Mouse (Mus musculus): ENCODE data around the gene Ext2. TPM values are rescaled to one million over a fixed set of nuclear protein-coding genes. Genes with fewer than 3 reads are reported as not detected.

Gene Ext2
- polyA plus RNA-seq, 1 experiment from 2014 or later, result 69.7 TPM

DNA sequence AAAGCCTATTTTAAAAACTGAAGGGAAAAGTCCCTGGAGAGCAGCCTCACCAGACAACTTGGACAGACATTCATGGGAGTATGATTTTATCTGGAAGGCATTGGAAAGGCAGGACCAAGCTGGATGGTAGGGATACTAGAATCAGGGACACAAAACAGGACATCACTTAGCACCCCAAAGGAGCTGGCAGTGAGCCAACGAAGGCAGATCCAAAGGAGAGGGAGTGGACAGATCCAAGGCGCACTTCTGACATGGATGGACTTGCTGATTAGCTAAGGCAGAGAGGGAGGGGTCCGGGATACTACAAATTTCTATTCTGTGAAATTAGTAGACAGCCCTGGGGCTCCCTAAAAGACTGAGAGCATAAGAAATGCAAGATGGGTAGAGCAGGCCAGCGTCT, 16.8 kb downstream of the Ext2 start:
- Histone ChIP-seq H3K36me3 (peaks cover 70% of the 10 kb centered on the region), H3K27ac (replicated peaks) (no peak overlapping the region), H3K27me3 (replicated peaks) (no peaks in the 10 kb centered on the region), H3K4me3 (replicated peaks) (no peak overlapping the region), H3K9ac (replicated peaks) (no peak overlapping the region), H3K4me1 (no peaks in the 10 kb centered on the region), H3K4me2 (no peak overlapping the region), H3K9me3 (replicated peaks) (no peaks in the 10 kb centered on the region)
- 90% methylated on average over 4 of the region's 4 CpGs for whole genome bisulfite sequencing
- no peak for ATAC-seq (ENCODE audit: low FRiP score)

DNA sequence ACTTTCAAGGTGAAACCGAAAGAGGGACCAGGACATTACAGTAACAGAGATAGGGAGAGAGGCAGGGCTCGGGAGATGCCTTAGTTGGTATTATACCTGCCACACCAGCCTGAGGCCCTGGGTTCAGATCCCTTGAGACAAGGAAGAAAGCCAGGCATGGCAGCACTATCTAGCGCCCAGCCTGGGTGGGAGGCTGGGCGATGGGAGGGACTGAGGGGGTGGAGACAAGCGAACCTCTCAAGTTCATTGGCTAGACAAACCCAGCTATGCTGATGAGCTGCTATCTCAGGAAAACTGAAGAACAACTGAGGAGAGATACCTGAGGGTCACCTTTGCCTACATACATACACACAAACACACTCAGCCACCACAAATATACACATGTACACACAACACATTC, 17.3 kb downstream of the Ext2 start:
- H3K4me2 ChIP-seq, result no peak overlapping the region
- H3K27ac ChIP-seq (replicated peaks), result no peak overlapping the region
- H3K36me3 ChIP-seq, result peaks cover 70% of the 10 kb centered on the region
- no peaks in the 10 kb centered on the region for H3K27me3 ChIP-seq (replicated peaks)
- no peak overlapping the region for H3K9ac ChIP-seq (replicated peaks)
- H3K4me1 ChIP-seq, result no peaks in the 10 kb centered on the region
- no peak for ATAC-seq (ENCODE audit: low FRiP score)
- 79% methylated on average over 5 of the region's 5 CpGs for WGBS
- no peaks in the 10 kb centered on the region for H3K9me3 ChIP-seq (replicated peaks)
- no peak overlapping the region for H3K4me3 ChIP-seq (replicated peaks)

DNA sequence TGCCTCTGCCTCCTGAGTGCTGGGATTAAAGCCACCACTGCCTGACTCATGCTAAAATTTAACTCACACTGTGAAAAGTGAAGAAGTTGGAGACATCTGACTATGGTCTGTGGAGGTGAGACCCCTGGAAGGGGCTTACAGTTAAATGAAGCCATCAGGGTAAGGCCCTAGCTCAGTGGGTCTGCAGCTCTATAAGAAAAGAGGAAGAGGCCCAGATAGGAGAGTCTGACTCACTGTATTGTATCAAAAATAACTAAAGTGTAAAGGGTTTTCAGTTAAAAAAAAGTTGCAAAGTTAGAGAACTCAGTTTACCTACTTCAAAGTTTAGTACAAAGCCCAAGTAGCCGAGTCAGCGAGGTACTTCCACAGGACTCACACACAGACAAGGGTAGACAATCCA, 19.4 kb downstream of the Ext2 start:
- Histone ChIP-seq H3K27me3 (replicated peaks) (no peaks in the 10 kb centered on the region), H3K9ac (replicated peaks) (no peak overlapping the region), H3K36me3 (peaks cover 61% of the 10 kb centered on the region), H3K4me3 (replicated peaks) (no peak overlapping the region), H3K4me2 (no peak overlapping the region), H3K27ac (replicated peaks) (no peak overlapping the region), H3K9me3 (replicated peaks) (no peaks in the 10 kb centered on the region), H3K4me1 (no peaks in the 10 kb centered on the region)
- 95% methylated on average over 2 of the region's 2 CpGs for WGBS
- no peak for ATAC-seq (ENCODE audit: low FRiP score)

DNA sequence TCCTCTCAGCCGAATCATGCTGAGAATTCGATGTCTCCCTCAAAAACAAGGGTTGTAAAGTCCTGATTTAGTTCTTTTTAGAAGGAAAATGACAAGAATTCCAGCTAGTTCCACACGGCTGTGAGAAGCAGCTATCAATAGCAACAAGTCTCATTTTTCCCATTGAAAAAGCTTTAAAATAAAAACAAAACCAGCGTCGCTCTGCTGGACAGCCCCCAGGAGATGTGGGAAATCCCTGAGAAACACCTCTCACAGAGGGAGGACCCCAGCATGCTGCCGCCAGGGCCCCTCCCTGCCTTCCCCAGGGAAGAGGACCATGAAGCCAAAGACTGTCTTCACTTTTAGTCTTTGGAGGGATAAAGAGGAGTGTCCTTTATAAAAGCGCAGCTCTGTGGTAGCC, 21.3 kb downstream of the Ext2 start:
- Histone ChIP-seq H3K36me3 (peaks cover 63% of the 10 kb centered on the region), H3K27ac (replicated peaks) (no peak overlapping the region), H3K4me3 (replicated peaks) (no peak overlapping the region), H3K9me3 (replicated peaks) (no peaks in the 10 kb centered on the region), H3K4me2 (no peak overlapping the region), H3K9ac (replicated peaks) (no peak overlapping the region), H3K4me1 (no peaks in the 10 kb centered on the region; the same call in 1 of the 2 replicates), H3K27me3 (replicated peaks) (no peaks in the 10 kb centered on the region)
- 82% methylated on average over 7 of the region's 7 CpGs for WGBS
- ATAC-seq (ENCODE audit: low FRiP score), result no peak

DNA sequence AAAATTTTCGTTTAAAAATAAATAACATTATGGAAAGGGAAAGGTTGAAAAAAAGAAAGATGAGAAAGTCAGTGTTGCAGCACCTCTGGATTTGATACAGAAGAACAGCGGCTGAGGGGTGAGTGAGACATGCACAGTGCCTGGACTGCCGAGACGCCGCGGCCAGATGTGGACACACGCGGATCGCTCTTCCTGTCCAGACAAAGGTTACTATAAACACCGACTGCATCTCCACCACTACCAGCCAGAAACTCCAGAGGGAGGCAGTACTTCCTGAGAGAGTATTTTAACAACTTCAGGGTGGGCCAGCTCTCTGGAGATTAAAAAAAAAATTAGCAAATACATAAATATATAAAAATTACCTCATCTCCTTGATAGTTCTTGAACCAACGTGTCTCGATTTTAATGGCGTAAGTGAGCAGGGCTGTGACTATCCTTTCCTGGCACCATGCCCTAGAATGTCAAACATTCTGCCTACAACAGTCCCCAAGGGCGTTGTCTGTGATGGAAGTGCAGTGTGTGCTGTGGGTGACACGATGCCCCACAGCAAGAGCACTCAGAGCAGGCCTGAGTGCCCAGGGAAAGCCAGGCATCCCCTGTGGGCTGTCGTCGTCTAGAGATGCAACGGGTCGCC, 25.1 kb downstream of the Ext2 start:
- Histone ChIP-seq H3K27me3 (replicated peaks) (no peaks in the 10 kb centered on the region), H3K36me3 (peaks cover 66% of the 10 kb centered on the region), H3K4me2 (no peak overlapping the region), H3K9me3 (replicated peaks) (no peaks in the 10 kb centered on the region), H3K27ac (replicated peaks) (no peak overlapping the region), H3K9ac (replicated peaks) (no peak overlapping the region), H3K4me1 (no peaks in the 10 kb centered on the region; the same call in 1 of the 2 replicates), H3K4me3 (replicated peaks) (no peak overlapping the region)
- no peak for ATAC-seq (ENCODE audit: low FRiP score)
- 82% methylated on average over 19 of the region's 19 CpGs for WGBS

DNA sequence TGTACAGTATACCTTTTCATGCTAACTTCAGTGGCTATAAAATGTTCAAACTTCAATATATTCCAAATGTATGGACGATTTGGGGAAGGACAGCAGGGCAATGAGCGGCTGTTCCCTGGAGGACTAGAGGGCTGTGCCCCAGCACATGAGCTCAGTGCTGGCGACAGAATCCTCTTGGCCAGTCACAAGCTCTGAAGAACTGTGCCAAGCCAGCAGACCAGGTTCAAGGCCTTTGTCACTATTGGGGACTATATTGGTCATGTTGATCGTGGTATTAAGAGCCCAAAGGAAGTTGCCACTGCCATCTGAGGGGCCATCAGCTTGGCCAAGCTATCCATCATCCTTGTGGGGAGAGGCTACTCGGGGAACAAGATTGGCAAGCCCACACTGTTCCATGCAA, 28.0 kb downstream of the Ext2 start:
- Histone ChIP-seq H3K9me3 (replicated peaks) (no peaks in the 10 kb centered on the region), H3K9ac (replicated peaks) (no peak overlapping the region), H3K4me2 (no peak overlapping the region), H3K4me3 (replicated peaks) (no peak overlapping the region), H3K27me3 (replicated peaks) (no peaks in the 10 kb centered on the region), H3K4me1 (peaks cover 5% of the 10 kb centered on the region), H3K36me3 (peaks cover 59% of the 10 kb centered on the region), H3K27ac (replicated peaks) (no peak overlapping the region)
- ATAC-seq (ENCODE audit: low FRiP score), result no peak
- 93% methylated on average over 5 of the region's 5 CpGs for WGBS

DNA sequence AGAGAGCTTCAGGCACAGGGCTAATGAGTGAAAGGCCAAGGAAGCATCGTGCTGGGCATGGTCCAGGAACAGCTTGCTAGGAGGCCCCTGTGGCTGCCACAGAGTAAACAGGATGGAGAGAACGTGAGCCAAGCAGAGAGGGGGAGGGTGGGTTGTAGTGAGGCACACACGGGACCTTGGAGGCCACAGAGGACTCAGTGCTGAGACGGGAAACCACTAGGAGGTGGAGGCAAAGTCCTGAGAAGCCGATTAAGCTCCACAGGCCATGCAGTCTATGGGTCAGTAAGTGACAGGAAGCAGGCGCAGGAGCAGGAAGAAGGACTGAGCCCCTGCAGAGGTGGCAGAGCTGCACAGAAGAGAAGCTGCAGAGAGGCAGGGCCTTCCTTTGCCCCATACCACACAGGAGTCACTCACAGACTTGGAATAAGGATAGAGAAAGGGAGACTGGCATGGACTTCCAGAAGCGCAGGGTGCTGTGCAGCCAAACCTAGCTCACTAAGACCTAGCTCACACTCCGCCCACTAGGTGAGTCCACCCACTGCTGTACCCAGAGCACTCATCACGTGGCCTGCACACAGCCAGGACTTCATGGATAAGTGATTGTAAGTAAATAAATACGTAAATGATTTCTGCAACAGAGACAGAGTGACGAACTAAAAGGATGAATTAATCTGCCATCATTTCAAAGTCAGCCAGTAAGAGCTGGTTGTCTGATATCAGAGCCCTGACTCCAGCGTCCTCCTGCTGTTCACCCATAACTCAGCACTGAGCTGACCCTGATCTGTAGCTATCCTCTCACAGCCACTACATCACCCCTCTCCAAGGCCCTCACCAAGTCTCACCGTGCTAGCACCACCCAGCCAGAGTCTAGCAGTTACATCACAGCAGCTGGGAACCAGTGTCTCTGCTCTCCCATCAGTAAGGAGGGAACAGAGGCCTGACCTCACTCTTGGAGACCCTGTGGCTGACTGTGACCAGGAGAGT, 30.6 kb downstream of the Ext2 start:
- Histone ChIP-seq H3K27me3 (replicated peaks) (no peaks in the 10 kb centered on the region), H3K9me3 (replicated peaks) (no peaks in the 10 kb centered on the region), H3K9ac (replicated peaks) (no peak overlapping the region), H3K27ac (replicated peaks) (no peak overlapping the region; the same call in 1 of the 2 replicates), H3K4me2 (no peak overlapping the region), H3K36me3 (peaks cover 58% of the 10 kb centered on the region), H3K4me3 (replicated peaks) (no peak overlapping the region), H3K4me1 (peaks cover 5% of the 10 kb centered on the region)
- no peak for ATAC-seq (ENCODE audit: low FRiP score)
- WGBS, result 61% methylated on average over 13 of the region's 13 CpGs

DNA sequence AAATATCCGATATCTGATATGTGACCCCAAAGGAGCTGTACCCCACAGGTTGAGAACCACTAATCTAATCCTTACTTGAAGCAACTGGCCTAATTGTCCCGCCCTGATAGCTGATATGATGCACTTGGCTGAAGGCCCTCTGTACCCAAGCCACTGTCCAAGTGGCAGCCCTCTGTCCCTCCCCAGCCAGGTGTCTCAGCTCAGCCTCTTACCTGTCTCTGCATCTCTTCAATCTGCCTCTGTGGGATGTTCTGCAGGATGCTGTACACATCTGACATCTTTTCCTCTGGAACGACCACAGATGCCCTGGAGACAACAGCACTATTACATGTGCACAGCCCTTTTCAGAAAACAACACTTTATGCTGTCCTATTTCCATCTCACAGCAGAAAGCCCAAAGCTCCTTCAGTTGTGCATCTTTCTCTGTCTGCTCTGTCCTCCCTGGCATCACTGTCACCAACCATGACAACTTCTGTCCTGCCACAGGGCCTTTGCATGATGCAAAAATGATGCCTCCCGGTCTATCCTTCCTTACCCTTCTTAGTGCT, 31.5 kb downstream of the Ext2 start:
- Histone ChIP-seq H3K4me2 (no peak overlapping the region), H3K9me3 (replicated peaks) (no peaks in the 10 kb centered on the region), H3K36me3 (peaks cover 50% of the 10 kb centered on the region), H3K9ac (replicated peaks) (no peak overlapping the region), H3K27me3 (replicated peaks) (no peaks in the 10 kb centered on the region), H3K4me3 (replicated peaks) (no peak overlapping the region), H3K27ac (replicated peaks) (no peak overlapping the region), H3K4me1 (peaks cover 8% of the 10 kb centered on the region)
- 92% methylated on average over 4 of the region's 4 CpGs for WGBS
- ATAC-seq (ENCODE audit: low FRiP score), result no peak

DNA sequence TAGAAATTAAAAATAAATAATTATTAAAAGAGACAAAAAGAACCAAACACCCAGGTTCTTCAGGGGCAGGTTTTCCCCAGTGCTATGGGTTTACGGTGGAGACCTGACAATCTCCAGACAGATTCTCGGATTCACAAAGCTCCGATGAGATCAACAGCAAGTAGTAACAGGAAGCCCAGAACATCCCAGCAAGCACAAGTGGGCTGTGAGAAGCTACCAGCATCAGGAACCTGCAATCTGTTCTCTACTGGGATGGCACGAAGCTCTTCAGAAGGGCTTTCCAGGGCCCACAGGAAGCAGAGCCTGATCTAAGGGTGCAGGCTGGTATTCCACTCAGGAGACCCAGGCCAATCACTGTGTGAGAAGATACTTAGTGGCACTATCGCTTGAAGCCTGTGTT, 33.8 kb downstream of the Ext2 start:
- ATAC-seq (ENCODE audit: low FRiP score), result no peak
- 95% methylated on average over 5 of the region's 5 CpGs for WGBS
- Histone ChIP-seq H3K27ac (replicated peaks) (no peak overlapping the region), H3K9me3 (replicated peaks) (no peaks in the 10 kb centered on the region), H3K27me3 (replicated peaks) (no peaks in the 10 kb centered on the region), H3K4me2 (no peak overlapping the region), H3K36me3 (peaks cover 30% of the 10 kb centered on the region), H3K9ac (replicated peaks) (no peak overlapping the region), H3K4me1 (peaks cover 28% of the 10 kb centered on the region), H3K4me3 (replicated peaks) (no peak overlapping the region)

DNA sequence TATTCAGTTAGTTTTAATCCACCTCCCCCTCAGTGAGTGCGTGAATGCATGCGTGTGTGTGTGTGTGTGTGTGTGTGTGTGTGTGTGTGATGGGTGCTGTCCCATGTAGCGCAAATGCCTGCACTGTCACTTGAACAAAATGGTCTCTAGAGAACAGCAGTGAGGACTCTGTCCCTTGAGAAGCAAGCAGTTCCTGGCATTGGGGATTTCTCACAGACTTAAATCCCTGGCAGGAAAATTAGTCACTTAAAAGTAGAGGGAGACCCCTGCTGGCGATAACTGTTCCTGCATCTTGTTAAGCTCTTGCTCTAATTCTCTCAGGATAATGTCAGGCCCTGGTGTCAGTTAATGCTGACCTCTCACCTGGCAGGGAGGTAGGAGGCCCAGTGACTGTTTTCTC, 36.2 kb downstream of the Ext2 start:
- Histone ChIP-seq H3K27me3 (replicated peaks) (no peaks in the 10 kb centered on the region), H3K4me1 (peaks cover 23% of the 10 kb centered on the region), H3K9ac (replicated peaks) (no peak overlapping the region), H3K27ac (replicated peaks) (no peak overlapping the region), H3K36me3 (peaks cover 26% of the 10 kb centered on the region), H3K4me3 (replicated peaks) (no peak overlapping the region), H3K4me2 (no peak overlapping the region), H3K9me3 (replicated peaks) (no peaks in the 10 kb centered on the region)
- 40% methylated on average over 4 of the region's 4 CpGs for WGBS
- peak; percentile 61; the same call in 1 of the 2 replicates for ATAC-seq (ENCODE audit: low FRiP score)

DNA sequence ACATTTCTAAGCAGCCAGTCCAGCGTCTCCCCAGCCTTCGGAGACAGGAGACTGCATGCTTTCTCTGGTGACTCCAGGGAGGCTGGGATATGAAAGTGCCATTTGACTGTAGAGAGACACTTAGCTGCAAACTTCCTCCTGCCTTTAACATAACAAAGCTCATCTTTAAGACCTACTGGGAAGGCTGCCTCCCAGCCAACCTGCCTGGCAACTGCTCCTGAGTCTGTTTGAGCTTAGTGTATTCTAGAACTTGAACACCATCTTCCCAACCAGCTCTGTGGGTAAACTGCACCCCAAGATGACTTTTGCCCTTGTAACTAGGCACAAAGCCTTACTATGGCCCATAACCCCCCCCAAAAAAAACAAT, 37.0 kb downstream of the Ext2 start:
- Histone ChIP-seq H3K27ac (replicated peaks) (no peak overlapping the region), H3K4me2 (no peak overlapping the region), H3K27me3 (replicated peaks) (no peaks in the 10 kb centered on the region), H3K9me3 (replicated peaks) (no peaks in the 10 kb centered on the region), H3K4me3 (replicated peaks) (no peak overlapping the region), H3K4me1 (peaks cover 23% of the 10 kb centered on the region), H3K36me3 (peaks cover 21% of the 10 kb centered on the region), H3K9ac (replicated peaks) (no peak overlapping the region)
- ATAC-seq (ENCODE audit: low FRiP score), result no peak
- WGBS, result 16% methylated on average over 2 of the region's 2 CpGs

All from neural tube, embryonic 15.5 days (tissue).